Mouse (Mus musculus) cerebellum, adult 2 months (tissue): Measurements from ENCODE around the gene Draxin.

Experiments used
- CTCF ChIP-seq: fragments of 200-500 bp; IDR thresholded peaks from 2 replicates; pipeline ENCODE4 v1.5.1; 2011; ENCODE audit warnings: low read depth, mild to moderate bottlenecking, control low read depth, low read length, moderate library complexity, borderline replicate concordance; ENCODE audit not compliant: insufficient read depth
- POLR2A ChIP-seq: fragments of 200-500 bp; IDR thresholded peaks from 2 replicates; pipeline ENCODE4 v1.6.1; 2011; ENCODE audit warnings: low read length, control low read depth, borderline replicate concordance; ENCODE audit not compliant: insufficient read depth

GRCm38 (mm10) chr4:148140098-148141011, 9.9 kb upstream of the Draxin start:
- TF ChIP-seq POLR2A (peak; percentile 60), CTCF (peak; percentile 63; the same call in 1 of the 2 replicates)
